Mouse (Mus musculus) adrenal gland, adult 18-20 months (tissue): ENCODE data around the gene Mal. TPM values are rescaled to one million over a fixed set of nuclear protein-coding genes. Genes with fewer than 3 reads are reported as not detected.
"Not testable (repeated sequence)": the region's sequence is repeated elsewhere in the genome, so short reads cannot be mapped to it uniquely, and the experiment has no call there.

Experiments used
- DNase-seq, 2 experiments: peaks; one replicate each; pipeline ENCODE4 v3.0.0; 2021 to 2022; ENCODE audit warnings: low spot score in 2 of 2
- total RNA-seq, 2 experiments: library from RNA; stranded (reverse); gene quantifications; 1 replicate in 1 of 2; 2 replicates in 1 of 2; pipeline ENCODE4 v1.2.3; 2021

Gene Mal
- total RNA-seq, 2 experiments from 2014 or later: 7.8 to 9.4 TPM

DNA sequence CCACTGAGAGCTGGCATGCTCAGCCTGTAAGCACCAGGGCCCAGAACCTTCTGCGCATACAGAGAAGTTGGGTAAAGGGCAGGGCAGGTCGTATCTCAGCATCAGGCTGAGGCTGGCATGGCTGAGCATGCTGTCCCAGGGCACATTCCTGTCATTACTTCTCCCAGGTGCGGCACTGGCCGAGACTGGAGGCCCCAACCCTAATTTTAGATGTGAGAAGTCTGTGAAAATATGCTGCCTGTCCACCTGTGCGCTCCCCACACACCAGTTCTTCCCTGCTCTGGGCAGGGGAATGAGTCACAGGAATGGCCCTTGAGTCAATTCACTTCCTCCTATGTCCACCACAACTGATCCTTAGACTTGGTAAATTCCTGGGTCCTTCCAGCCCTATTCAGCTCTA lies 30.8 kb downstream of the Mal start:
- DNase-seq: no peak

DNA sequence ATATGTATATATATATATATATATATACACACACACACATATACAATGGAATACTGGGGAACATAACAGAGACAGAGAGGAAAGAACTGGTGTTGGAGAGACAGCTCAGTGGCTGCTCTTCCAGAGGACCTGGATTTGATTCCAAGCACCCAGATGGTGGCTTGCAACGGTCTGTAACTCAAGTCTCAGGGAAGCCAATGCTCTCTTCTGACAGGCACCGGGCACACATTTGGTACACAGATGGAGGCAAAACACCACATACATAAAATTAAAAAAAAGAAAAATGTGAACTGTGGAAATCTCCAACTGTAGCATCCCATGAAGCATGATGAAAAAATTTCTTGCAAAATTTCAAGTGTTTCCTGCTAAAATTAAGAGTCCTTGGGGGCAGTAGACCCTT lies 31.7 kb downstream of the Mal start:
- no peak for DNase-seq

DNA sequence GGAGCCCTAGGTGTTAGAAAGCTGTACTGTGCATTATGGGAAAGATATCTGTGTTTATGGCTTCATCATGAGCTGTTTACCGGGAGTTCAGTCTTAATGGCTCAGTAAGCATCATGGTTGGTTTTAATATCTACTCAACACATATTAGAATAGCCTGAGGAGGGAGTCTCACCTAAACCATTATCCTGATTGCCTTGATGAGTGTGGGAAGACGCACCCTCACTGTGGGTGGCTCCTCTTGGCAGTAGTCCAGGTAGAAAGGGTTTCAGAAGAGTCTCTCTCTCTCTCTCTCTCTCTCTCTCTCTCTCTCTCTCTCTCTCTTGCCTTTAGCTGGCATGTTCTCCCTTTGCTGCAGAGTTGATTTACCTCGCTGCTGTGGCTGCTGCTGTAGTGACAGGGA lies 34.4 kb downstream of the Mal start:
- DNase-seq: no peak

DNA sequence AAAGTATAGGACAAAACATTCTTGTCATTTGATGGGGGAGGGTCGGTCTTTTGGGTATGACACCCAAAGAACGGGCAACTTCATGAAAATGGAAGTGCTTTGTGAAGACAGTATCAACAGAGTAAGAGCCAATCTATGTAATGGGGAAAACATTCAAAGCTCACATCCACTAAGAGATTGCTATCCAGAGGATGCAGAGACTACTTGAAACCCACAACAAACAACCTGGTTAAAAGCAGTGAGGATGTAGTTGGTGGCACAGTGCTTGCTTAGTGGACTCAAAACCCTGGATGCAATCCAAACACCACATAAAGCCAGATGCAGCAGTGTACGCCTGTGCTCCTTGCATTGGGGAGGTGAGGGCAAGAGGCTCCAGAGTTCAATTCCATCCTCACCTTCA lies 37.2 kb downstream of the Mal start:
- DNase-seq: no peak

DNA sequence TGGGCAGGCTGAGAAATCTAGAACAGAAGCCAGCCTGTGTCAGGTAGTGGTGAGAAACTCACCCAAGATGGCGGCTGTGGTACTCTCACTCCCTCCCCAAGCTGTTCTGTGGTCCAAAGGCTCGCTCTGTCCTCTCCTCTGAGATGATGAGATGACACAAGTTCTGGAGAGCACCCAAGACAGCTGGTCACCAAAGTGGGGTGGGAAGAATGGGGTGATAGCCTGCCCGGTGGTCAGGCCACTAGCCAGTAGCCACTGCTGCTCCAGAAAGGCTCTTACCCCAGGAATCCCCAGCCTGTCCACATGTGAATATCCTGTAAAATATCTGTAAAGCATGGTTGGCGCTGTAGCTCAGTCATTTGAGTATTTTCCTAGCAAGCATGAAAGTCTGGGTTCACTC lies 44.2 kb downstream of the Mal start:
- DNase-seq: no peak

DNA sequence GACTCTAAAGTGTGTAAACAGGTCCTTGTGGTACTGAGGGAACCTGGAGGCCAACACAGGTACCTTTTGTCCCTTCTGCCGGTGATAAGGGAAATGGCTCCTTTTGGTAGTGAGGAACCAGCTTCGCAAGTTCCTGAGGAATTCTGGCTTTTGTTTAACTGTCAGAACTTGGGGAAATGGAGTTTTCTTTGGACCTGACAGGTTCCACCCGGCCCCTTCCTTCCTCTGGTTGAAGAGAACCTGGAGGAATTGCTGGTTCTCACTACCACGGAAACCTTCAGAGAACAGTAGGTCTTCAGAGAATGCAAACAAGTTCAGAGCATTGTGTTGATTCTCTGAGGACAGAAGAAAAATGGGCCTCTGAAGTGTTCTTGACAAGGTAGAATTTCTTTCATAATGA lies 45.1 kb downstream of the Mal start:
- DNase-seq: no peak

DNA sequence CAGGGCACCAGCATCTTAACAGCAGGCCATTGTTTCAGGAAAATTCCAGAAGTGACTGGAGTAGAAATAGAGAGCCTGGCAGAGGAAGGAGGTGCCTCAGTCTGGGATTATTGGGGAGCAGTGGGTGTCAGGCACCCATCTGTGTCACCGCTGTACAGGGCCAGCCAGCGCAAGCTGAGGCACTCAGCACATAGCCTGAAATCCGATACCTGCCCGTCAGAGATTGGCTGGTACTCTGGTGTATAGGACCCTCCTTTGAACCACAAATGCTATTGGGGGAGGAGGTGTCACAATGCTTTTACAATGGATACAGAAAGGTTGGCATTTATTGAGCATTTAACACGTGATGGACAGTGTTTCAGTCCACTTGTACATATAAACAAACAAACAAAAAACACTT lies 47.5 kb downstream of the Mal start:
- DNase-seq: no peak

DNA sequence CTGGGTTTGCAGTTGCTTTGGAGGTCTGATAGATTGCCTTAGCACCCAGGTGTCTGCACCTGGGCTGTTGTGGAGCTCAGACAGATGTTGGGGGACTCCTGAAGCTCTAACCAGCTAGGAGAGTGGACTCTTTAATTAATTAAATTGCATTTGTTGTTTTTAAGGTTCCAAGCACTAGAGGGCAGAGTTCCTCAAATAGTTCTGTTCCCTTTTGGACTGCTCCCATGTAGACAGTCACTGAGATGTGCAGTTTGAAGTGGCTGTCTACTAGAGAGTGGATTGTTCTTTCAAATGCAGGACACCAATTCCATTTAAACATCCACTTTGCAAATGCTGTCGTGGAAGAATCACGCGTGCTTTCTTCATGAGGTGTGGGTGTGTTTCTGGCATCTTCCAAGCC lies 48.3 kb downstream of the Mal start:
- DNase-seq: no peak

DNA sequence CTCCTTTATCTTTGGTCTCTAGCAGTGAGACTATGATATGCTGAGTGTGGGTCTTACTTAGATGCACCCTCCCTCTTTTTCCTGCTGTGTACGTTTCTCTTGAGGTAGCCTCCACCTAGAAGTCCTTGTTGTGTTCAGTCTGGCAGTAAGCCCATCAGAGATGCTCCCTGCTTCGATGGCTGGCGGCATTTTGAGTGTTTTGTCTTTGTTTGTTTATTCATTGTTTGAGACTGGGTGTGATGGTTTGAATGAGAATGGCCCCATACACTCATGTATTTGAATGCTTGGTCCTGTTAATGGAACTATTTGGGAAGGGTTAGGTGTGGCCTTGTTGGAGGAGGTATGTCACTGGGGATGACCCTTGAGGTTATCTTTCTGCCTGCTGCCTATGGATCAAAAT lies 51.3 kb downstream of the Mal start:
- DNase-seq: no peak

DNA sequence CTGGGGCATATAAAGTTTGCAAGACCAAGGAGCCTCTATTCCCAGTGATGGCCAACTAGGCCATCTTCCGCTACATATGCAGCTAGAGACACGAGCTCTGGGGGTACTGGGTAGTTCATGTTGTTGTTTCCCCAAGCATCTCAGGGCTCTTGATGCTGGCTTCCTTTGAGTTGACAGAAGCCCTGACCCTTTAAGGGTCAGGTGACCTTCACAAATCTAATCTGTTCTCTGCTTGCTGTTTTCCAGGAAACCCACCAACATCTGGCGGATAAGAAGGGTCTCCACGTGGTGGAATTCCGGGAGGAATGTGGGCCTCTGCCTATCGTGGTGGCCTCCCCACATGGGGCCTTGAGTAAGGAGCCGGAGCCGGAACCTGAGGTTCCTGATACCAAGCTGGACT lies 53.1 kb downstream of the Mal start:
- DNase-seq: not testable (repeated sequence)

DNA sequence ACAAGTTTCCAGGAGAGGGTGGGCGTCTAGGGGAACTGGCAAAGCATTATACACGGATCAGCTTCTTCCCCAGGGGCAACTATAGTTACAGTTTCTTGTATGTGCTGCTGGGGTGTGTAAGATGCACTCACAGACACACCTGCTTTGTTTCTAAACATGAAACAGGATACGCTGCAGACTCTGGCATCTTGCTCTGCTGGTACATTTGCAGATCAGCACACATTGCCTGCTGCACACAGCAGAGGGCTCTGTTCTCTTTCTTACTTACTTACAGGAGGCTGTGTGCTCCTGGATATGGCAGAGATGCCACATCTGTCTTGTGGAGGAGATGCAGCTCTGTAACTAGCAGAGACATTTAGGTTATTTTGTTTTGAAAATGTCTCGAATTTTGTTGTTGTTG lies 65.7 kb downstream of the Mal start:
- DNase-seq: no peak

DNA sequence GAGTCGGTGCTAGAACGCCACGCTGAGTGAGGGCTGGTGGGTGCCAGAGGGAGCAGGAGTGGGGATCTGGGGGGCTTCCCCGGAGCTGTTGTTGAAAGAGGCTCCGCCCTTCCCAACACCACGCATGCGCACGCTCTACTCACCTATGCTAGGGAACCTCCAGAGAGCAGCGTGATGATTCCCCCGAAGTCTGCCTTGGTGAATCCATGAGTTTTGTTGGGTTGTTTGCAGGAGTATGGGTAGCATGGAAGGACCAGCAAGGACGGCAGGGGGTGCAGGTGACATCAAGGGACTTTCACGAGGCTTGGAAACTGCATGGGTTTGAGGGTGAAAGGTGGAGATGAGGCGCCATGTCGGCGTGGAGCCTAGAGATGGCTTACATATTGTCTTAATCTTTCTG lies 66.3 kb downstream of the Mal start:
- DNase-seq: no peak

DNA sequence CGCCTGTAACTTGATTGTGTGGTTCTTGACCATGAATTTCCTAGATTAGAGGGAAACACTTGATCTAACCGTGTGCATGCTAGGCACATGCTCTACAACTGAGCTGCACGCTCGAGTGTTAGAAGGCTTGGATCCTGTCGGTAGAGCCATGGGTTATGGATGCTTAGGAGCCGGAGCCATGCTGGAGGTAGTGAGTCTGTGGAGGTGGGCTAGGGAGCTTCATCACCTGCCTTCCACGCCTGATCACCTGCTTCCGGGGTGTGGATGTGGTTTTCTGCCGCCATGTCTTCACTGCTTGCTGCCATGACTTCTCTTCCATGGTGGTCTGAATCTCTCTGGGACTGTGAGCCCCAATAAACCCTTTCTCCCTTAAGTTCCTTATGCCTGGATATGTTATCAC lies 67.6 kb downstream of the Mal start:
- no peak for DNase-seq

DNA sequence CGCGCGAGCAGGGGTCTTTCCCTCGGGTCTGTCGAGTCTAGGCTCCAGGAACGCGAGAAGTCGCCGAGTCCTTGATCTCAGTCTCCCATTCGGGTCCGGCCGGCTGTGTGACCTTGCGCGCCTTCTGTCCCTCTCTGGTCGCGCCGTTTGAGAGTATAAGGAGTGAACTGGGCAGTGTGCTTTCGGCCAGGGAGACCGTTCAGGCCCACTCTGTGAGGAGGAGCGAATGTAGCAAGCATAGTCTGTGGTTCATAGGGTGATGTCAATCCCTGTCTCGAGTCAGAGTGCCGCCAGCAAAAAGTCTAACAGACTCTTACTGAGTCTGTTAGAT lies 69.0 kb downstream of the Mal start:
- no peak for DNase-seq

DNA sequence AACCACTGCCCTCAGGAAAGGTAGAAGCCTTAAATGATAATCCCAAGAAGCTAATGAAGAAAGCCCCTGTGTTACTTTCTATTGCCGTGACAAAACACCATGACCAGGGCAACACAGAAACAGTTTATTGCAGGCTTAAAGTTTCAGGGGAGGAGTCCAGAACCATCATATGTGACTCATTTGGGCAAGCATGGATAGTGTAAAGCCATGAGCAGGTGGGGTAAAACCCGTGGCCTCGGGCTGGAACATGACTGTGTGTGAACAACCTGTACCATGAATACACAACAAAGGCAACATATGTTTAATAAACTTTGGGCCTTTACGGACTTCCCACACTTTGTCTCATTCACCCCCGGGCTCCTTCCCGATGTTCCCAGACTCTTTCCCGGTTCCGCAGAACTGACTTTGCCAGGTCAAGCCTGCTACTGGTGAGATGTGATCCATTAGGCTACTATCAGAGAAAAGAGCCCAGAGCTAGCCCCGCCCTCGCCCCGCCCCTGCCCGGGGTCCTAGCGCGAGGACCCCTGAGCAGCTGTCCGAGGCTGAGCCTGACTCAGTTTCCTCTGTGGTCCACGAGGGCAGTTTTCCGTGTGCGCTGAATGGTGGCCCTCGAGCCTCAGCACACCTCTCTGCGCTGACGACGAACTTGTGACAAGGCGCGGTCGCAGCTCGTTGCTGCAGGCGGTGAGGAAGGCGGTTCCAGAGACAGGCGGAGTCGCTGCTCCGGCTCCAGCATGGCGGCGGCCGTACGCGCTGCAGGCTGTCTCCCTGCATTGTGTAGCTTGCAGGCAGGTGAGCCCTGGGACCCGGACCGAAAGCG lies 69.6 kb downstream of the Mal start, which contains the start of the genes Zfp661 and Mrps5:
Zfp661 (minus strand) TSS at position 401 of the 820 bp plus-strand sequence.
Mrps5 (plus strand) TSS at position 529 of the 820 bp plus-strand sequence.
- peak; percentile 80 for DNase-seq

DNA sequence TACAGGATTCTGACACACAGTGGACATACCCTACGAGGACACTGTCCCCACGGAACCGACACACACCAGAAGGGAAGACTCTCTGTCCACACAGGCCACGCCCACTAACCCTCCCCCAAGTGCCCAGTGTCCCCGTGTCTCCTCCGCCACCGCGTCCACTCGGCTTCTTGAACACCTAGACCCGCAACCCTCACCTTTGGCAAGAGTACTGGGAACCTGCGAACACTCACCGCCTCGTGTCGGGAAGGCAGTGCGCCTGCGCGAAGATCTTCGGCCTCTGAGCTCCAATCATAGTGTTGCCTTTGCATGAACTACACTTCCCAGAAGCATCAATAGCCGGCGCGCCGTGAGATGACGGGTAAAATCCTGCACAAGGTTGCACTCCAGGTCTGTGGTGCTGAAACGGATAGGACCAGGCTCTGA lies 72.0 kb downstream of the Mal start:
- DNase-seq: peak; percentile 86 to 89

Other genes starting within 250 kb of the Mal start
- under 1 TPM in 1 of 2 experiments, not detected in 1; 0.19 TPM for gene Gpat2, start 231.5 kb downstream of the Mal start, total RNA-seq
- gene Fahd2a, start 212.1 kb downstream of the Mal start, total RNA-seq: 10 to 100 TPM; 46.4 to 48.2 TPM
- 1 to 10 TPM; 5.3 to 6.0 TPM for gene Kcnip3, start 134.6 kb downstream of the Mal start, total RNA-seq
- under 1 TPM; 0.46 to 0.70 TPM for gene Prom2, start 115.2 kb downstream of the Mal start, total RNA-seq
- gene Zfp661, start 69.6 kb downstream of the Mal start, total RNA-seq: 1 to 10 TPM; 2.6 to 3.5 TPM
- 100 to 1,000 TPM; 108 to 114 TPM for gene Mrps5, start 69.5 kb downstream of the Mal start, total RNA-seq
- gene Mall, start 73.2 kb upstream of the Mal start, total RNA-seq: 1 to 10 TPM; 1.2 to 5.9 TPM
- gene Nphp1, start 132.2 kb upstream of the Mal start, total RNA-seq: 10 to 100 TPM; 18.3 to 19.4 TPM
- gene Mtln, start 135.8 kb upstream of the Mal start, total RNA-seq: 100 to 1,000 TPM in 1 of 2 experiments, 10 to 100 TPM in 1; 75.4 to 115 TPM
- under 1 TPM; 0.35 to 0.53 TPM for gene Bub1, start 175.2 kb upstream of the Mal start, total RNA-seq
- 1 to 10 TPM in 1 of 2 experiments, under 1 TPM in 1; 0.38 to 1.2 TPM for gene Acoxl, start 182.2 kb upstream of the Mal start, total RNA-seq